Mouse (Mus musculus) splenic B cell, adult 2 months (primary cell): ENCODE measurements around the gene Wbp2.

Experiments
- DNase-seq: peaks from one replicate; pipeline ENCODE4 v3.0.0-alpha.2; 2011; ENCODE audit warnings: low read depth, low spot score
- H3K27me3 ChIP-seq: 2 replicates; pipeline ENCODE4 v1.6.1; 2012; ENCODE audit warnings: mild to moderate bottlenecking, low read length, moderate library complexity, mixed read lengths; ENCODE audit not compliant: control insufficient read depth, poor library complexity, insufficient read depth, severe bottlenecking
- H3K36me3 ChIP-seq: 2 replicates; pipeline ENCODE4 v1.6.1; 2012; ENCODE audit warnings: mild to moderate bottlenecking, low read length, moderate library complexity, mixed read lengths; ENCODE audit not compliant: control insufficient read depth, poor library complexity, insufficient read depth, severe bottlenecking

Gene Wbp2

DNA sequence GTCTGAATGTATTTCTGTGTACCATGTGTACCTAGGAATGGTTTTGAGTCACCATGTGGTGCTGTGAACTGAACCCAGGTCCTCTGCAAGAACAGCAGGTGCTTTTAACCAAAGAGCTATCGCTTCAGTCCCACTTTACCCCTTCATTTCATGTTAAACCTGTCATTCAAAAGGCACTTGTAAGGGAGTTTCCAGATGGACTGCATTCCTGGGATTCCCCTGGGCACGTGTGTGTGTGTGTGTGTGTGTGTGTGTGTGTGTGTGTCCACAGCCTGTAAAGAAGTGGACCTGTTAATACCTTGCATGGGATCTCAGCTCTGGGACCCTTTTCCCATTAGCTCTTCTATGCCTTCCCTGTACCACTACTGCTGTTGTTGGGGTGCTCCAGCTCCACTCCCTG, 37.2 kb downstream of the Wbp2 start:
- DNase-seq, result no peak
- H3K36me3 ChIP-seq, result peaks cover 16% of the 10 kb centered on the region
- H3K27me3 ChIP-seq, result no peaks in the 10 kb centered on the region

GRCm38 (mm10) chr11:116045173-116045572, 41.6 kb downstream of the Wbp2 start:
- Histone ChIP-seq H3K27me3 (no peaks in the 10 kb centered on the region), H3K36me3 (peaks cover 11% of the 10 kb centered on the region)
- no peak for DNase-seq

DNA sequence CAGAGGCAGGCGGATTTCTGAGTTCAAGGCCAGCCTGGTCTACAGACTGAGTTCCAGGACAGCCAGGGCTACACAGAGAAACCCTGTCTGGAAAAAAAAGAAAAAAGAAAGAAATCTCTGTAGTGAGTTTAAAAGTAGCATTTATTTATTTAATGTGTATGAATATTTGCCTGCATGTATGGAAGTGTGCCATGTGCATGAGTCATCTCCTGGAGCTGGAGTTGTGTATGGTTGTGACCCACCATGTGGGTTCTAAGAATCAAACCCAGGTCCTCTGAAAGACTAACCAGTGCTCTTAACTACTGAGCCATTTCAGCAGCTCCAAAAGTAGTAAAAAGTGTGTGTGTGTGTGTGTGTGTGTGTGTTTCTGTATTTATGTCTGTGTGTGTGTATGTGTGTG, 43.5 kb downstream of the Wbp2 start:
- H3K27me3 ChIP-seq, result no peaks in the 10 kb centered on the region
- no peak for DNase-seq
- peaks cover 2% of the 10 kb centered on the region for H3K36me3 ChIP-seq

- no peaks in the 10 kb centered on the region for H3K27me3 ChIP-seq
- DNase-seq, result no peak
Measured at GRCm38 (mm10) chr11:116042372-116043138, 44.2 kb downstream of the Wbp2 start.

DNA sequence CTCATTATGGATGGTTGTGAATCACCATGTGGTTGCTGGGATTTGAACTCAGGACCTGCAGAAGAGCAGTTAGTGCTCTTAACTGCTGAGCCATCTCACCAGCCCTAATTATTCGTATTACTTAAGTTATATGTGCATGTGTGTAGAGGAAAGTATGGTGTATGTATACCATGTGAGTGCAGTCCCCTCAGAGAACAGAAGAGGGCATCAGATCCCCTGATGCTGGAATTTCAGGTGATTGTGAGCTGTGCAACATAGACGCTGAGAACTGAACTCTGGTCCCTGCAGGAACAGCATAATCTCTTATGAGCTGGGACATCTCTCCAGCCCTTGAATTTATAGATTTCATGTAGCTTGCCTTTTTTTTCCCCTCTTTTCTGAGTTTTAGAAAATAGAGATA, 45.0 kb downstream of the Wbp2 start:
- Histone ChIP-seq H3K36me3 (no peaks in the 10 kb centered on the region; the same call in 1 of the 2 replicates), H3K27me3 (no peaks in the 10 kb centered on the region)
- no peak for DNase-seq

More at GRCm38 (mm10) chr11:116042372-116043138, 44.2 kb downstream of the Wbp2 start:
- H3K36me3 ChIP-seq, result peaks cover 2% of the 10 kb centered on the region; the same call in 1 of the 2 replicates

GRCm38 (mm10) chr11:116040593-116040992, 46.2 kb downstream of the Wbp2 start:
- Histone ChIP-seq H3K36me3 (no peaks in the 10 kb centered on the region; the same call in 1 of the 2 replicates), H3K27me3 (no peaks in the 10 kb centered on the region)
- DNase-seq, result no peak

- no peaks in the 10 kb centered on the region for H3K27me3 ChIP-seq
- no peak for DNase-seq
- no peaks in the 10 kb centered on the region; the same call in 1 of the 2 replicates for H3K36me3 ChIP-seq
Measured at GRCm38 (mm10) chr11:116037826-116038225, 49.0 kb downstream of the Wbp2 start.

GRCm38 (mm10) chr11:116036671-116037070, 50.1 kb downstream of the Wbp2 start:
- no peaks in the 10 kb centered on the region for H3K27me3 ChIP-seq
- DNase-seq, result no peak
- no peaks in the 10 kb centered on the region; the same call in 1 of the 2 replicates for H3K36me3 ChIP-seq

DNA sequence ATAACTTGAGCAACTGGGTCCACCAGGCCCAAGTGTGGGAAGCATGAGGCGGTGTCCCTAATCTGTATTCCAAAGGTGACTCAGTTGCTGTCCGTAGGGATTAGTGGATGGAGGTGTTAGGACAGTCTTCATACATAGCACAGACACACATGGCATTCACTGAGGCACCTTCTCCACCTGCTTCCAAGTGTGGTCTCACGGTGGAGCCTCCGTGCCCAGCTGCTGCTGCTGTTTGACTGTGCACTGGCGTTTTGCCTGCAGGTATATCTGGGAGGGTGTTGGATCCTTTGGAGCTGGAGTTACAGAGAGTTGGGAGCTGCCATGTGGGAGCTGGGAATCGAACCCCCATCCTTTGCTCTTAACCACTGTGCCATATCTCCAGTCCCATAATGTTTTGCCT, 52.2 kb downstream of the Wbp2 start:
- H3K36me3 ChIP-seq, result no peaks in the 10 kb centered on the region; the same call in 1 of the 2 replicates
- no peak for DNase-seq
- no peaks in the 10 kb centered on the region for H3K27me3 ChIP-seq

DNA sequence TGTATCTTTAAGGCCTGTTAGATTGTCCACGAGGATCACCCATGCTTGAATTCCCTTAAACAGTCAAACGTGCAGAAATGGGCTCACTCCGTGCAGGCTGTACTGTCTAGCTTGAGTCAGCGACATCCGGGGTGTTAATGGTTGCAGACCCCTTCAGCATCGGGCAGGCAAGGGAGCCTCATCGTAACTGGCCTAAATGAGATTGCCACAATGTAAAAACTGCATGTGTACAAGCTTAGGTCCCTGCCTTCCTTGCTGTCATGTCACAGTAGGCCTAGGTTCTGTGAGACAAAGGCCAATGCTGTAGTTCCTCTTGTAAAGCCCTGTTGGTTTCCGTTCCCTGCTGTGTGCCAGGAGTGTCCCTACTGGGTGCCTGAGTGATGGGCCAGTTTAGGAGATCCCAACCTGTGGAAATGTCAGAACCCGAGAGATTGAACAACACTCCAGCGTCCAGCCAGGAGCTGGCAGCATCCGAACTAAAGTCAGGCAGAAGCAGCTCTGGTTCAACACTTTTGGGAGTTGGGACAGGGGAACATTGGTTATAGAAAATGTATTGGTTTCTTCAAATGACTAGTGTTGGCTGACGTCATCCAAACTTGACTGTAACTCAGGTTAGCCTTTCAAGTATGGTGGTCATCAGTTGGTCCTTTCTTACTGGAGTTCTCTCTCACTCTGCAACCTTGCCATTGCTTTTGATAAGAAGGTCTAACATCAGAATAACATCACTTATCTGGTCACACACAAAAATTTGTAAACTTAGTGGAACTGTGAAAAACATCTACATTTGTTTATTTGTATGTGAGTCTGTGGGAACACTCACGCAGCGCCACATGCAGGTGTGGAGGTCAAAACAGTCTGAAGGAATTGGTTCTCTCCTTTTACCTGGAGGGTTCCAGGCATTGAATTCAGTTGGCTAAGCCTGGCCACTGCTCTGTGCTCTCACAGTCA, 55.6 kb downstream of the Wbp2 start:
- Histone ChIP-seq H3K36me3 (no peaks in the 10 kb centered on the region), H3K27me3 (no peaks in the 10 kb centered on the region)
- peak; percentile 77 for DNase-seq

DNA sequence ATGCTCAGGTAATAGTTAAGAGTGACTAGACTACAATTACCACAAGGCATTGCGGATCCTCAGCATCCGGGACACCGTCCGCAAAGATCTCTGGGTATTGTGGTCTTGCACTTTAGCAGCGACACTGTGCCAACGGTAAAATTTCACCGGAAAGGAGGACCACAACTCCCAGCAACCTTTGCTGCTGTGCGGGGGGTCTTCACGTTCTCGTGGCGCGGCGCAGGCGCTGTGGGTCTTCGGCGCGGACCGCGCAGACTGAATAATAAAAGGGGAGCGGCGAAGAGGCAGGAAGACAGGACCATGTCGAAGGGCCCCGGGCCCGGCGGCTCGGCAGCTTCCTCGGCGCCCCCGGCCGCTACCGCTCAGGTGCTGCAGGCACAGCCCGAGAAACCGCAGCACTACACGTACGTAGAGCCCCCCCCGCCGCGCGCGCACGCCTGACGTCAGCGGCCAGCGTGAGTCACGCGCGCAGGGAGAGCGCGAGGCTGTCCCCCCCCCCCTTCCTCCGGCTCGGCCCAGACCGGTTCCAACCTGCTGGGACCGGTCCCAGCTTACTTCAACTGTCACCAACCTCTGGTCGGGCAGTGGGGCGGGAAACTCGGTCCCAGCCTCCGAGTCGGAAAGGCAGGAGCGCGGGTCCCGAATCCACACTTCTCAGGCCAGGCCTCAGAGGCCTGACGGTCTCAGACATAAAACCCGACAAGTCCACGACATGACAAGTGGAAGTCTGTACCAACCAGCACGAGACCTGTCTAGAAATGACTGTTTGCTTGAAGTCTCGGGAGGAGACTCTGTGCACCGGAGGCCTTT, 56.5 kb downstream of the Wbp2 start, which contains the start of gene Unk:
Gene Unk, plus strand, starts transcription at position 235 of the 810 bp plus-strand sequence.
- H3K27me3 ChIP-seq, result no peaks in the 10 kb centered on the region
- peak; percentile 98 for DNase-seq
- no peaks in the 10 kb centered on the region for H3K36me3 ChIP-seq

DNA sequence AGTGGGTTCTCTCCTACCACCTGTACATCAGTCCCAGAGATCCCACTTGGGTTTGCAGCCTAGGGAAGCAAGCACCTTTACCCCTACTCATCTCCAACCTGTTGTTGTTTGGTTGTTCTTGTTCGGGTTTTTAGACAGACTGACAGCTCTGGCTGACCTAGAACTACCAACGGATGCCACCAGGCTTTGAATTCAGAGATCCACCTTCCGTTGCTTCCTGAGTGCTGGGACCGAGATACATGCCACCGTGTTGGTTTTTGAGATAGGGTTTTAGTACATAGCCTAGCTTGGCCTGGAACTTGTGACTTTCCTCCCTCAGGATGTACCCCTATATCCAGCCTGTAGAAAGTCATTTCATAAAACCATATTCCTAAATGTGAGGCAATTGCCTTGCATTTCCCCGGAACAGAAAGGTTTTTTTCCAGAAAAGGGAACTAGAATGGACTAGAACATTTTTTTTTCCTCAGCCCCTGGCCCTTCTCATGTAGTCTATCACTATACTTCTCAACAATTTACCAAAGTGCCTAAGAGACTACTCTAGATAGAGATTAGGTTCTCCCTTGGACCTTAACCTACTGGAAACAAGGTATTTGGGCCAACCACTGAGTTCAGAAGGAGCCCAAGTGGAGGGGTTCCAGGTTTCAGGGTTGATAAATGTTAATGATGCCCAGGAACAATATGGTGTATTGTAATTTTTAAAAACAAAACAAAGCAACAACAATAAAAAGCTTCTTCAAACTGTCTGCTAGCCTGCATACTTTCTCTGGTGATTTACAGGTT, 57.5 kb downstream of the Wbp2 start:
- DNase-seq, result no peak
- H3K36me3 ChIP-seq, result no peaks in the 10 kb centered on the region
- no peaks in the 10 kb centered on the region for H3K27me3 ChIP-seq
